Mouse (Mus musculus) forebrain, postnatal 0 days (tissue): ENCODE measurements around the gene Cnmd. TPM values are rescaled to one million over a fixed set of nuclear protein-coding genes. Genes with fewer than 3 reads are reported as not detected.

ENCODE experiments used
- ATAC-seq: fragments of 200-750 bp; cut with Nextera tagmentation; 2 replicates; pipeline ENCODE4 v1.8.0; 2017; ENCODE audit warnings: mild to moderate bottlenecking, moderate library complexity
- DNase-seq: peaks from one replicate; pipeline ENCODE4 v3.0.0-alpha.2; 2015
- H3K27ac ChIP-seq: fragments of 300-500 bp; sonication (generic); 2 replicates; pipeline ENCODE4 v1.5.1; 2014; ENCODE audit warnings: low read depth, mild to moderate bottlenecking, antibody characterized with exemption, low read length, moderate library complexity, mixed read lengths
- H3K27me3 ChIP-seq: fragments of 300-500 bp; sonication (generic); 2 replicates; pipeline ENCODE4 v1.6.1; 2014; ENCODE audit warnings: mild to moderate bottlenecking, low read length, mixed read lengths; ENCODE audit not compliant: insufficient read depth
- H3K36me3 ChIP-seq: fragments of 300-500 bp; sonication (generic); 2 replicates; pipeline ENCODE4 v1.6.1; 2014; ENCODE audit warnings: mild to moderate bottlenecking, moderate library complexity; ENCODE audit not compliant: insufficient read depth
- H3K4me1 ChIP-seq: fragments of 300-500 bp; sonication (generic); 2 replicates; pipeline ENCODE4 v1.6.1; 2014; ENCODE audit warnings: antibody characterized with exemption; ENCODE audit not compliant: insufficient read depth
- H3K4me2 ChIP-seq: fragments of 300-500 bp; sonication (generic); 2 replicates; pipeline ENCODE4 v1.6.1; 2014; ENCODE audit warnings: low read depth, mild to moderate bottlenecking, moderate library complexity
- H3K4me3 ChIP-seq: fragments of 300-500 bp; sonication (generic); 2 replicates; pipeline ENCODE4 v1.5.1; 2014; ENCODE audit warnings: low read depth, low read length, mixed read lengths
- H3K9ac ChIP-seq: fragments of 300-500 bp; sonication (generic); 2 replicates; pipeline ENCODE4 v1.6.1; 2014; ENCODE audit warnings: mild to moderate bottlenecking
- H3K9me3 ChIP-seq: fragments of 300-500 bp; sonication (generic); 2 replicates; pipeline ENCODE4 v1.6.1; 2016; ENCODE audit warnings: low read length
- CTCF ChIP-seq: sonication (generic); IDR thresholded peaks from 2 replicates; pipeline ENCODE4 v1.5.1; 2016; ENCODE audit warnings: antibody characterized with exemption, control low read depth, low read depth
- WGBS: fragments of 180-500 bp; shearing (Covaris S2); extraction: QIAGEN DNeasy Blood & Tissue Kit; methylation state at CpG from one replicate; pipeline ENCODE4 v1.1.7; 2014; 5-methylcytosine and 5-hydroxymethylcytosine counted together
- polyA plus RNA-seq: library from polyadenylated mRNA; unstranded; fragments of >200 nt; fragmentation: Nextera tagmentation; extraction: Ambion mirVana; gene quantifications from 2 replicates; pipeline ENCODE4 v1.2.1, GENCODE M21; 2015
- total RNA-seq: library from RNA; depleted of rRNA; stranded (reverse); fragments of >200 nt; gene quantifications from 2 replicates; pipeline ENCODE4 v1.2.3, GENCODE M21; 2014

The Cnmd gene
- total and polyA plus RNA-seq, 2 experiments from 2014 or later: 5.5 to 6.8 TPM

DNA sequence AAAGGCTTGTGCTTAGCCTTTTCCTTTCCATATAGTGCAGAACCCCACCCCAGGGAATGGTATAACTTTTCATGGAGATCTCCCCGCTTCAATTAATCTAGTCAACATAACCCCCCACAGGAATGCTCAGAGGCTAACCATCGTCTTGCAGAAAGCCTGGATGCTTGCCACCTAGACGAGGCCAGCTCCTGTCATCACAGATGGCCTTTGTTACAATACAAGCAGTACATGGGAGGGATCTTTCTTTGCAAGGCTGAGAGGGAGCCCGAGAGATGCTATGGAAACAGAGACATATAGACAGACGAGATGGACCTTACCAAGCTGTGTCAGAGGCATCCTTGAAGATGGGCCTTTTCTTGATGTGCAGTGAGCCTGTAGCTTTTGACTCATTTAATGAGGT is 18.7 kb upstream of the Cnmd start:
- H3K4me3 ChIP-seq: no peak overlapping the region
- WGBS: 45% methylated on average over 5 of the region's 5 CpGs
- H3K36me3 ChIP-seq: no peaks in the 10 kb centered on the region
- H3K9ac ChIP-seq: no peak overlapping the region
- no peak overlapping the region for H3K4me2 ChIP-seq
- no peak for DNase-seq
- no peak for TF ChIP-seq CTCF
- H3K27ac ChIP-seq: no peak overlapping the region
- no peaks in the 10 kb centered on the region for H3K9me3 ChIP-seq
- H3K4me1 ChIP-seq: no peaks in the 10 kb centered on the region
- H3K27me3 ChIP-seq: no peaks in the 10 kb centered on the region
- ATAC-seq: peak; percentile 68

DNA sequence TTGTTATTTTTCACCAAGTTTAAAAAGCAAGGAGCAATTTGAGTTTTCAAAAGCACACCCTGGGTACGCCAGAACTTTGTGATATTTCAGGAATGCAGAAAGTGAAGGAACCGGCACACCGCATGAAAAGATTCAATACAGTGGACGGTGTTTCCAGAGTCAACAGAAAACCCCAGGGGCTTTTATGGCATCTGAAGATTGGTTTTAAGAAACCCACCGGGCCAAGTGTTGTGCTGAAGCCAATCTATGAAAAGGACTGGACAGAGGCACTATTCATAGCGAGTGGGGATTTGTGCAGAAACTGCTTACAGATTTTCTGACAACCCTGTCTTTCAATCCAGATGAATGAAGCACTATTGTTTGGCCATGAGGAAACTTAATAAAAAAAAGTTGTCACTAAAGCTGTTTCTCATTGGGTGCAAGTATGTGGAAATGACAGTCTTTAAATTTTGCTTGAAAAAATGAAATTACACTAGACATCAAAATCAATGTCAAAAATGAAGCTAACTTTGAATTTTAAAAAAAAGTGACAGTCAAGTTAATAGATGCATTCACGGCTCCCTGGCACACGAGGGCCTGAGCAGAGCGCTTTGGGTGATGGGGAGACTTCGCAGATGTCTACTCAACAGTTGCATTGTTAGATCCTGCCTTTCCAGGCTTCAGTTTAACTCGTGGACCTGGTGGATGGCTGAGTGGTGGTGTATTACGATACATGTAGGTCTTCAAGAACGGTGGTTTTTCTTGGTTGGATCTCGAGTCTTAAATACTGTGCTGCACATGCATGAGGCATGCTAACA is 16.1 kb upstream of the Cnmd start:
- 27% methylated on average over 14 of the region's 14 CpGs for WGBS
- no peak for TF ChIP-seq CTCF
- H3K4me2 ChIP-seq: no peak overlapping the region
- no peak overlapping the region for H3K4me3 ChIP-seq
- no peak overlapping the region for H3K27ac ChIP-seq
- H3K9ac ChIP-seq: no peak overlapping the region
- DNase-seq (no peak), ATAC-seq (peak; percentile 61; the same call in 1 of the 2 replicates)
- H3K4me1 ChIP-seq: no peaks in the 10 kb centered on the region
- no peaks in the 10 kb centered on the region for H3K36me3 ChIP-seq
- H3K9me3 ChIP-seq: no peaks in the 10 kb centered on the region
- H3K27me3 ChIP-seq: no peaks in the 10 kb centered on the region

DNA sequence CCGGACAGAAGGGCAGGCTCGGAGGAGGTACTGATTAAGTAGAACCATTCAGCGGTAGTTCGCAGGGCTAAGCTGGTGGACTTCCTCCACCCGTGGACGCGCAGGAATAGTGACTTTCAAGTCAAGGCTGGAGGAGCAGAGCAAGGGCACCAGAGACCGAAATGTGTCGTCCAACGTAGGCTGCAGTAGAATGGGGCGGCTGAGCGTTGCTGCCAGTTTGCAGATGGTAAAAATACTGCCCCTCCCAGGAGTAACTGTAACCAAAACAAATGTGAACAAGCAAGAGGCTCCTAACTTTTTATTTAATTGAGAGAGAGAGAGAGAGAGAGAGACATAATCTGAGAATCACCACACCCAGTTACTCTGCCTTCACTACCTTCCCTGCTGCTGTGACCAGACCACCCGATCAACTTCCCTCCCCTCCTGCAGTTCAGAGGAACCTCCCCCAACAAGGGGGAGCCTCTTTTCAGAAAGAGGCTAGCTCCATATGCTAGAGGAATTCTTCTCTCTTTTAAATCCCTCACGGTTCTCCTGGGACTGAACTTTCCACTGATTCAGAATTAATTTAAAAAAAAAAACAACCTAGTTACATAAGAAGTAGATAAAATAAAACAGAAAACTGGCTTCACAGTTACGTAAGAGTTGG is 15.3 kb upstream of the Cnmd start:
- no peak for DNase-seq
- Histone ChIP-seq H3K9me3 (no peaks in the 10 kb centered on the region), H3K36me3 (no peaks in the 10 kb centered on the region), H3K4me1 (no peaks in the 10 kb centered on the region), H3K27me3 (no peaks in the 10 kb centered on the region), H3K9ac (no peak overlapping the region), H3K4me3 (no peak overlapping the region), H3K27ac (no peak overlapping the region; the same call in 1 of the 2 replicates), H3K4me2 (no peak overlapping the region)
- no peak for TF ChIP-seq CTCF
- ATAC-seq: no peak
- 44% methylated on average over 15 of the region's 15 CpGs for whole genome bisulfite sequencing

DNA sequence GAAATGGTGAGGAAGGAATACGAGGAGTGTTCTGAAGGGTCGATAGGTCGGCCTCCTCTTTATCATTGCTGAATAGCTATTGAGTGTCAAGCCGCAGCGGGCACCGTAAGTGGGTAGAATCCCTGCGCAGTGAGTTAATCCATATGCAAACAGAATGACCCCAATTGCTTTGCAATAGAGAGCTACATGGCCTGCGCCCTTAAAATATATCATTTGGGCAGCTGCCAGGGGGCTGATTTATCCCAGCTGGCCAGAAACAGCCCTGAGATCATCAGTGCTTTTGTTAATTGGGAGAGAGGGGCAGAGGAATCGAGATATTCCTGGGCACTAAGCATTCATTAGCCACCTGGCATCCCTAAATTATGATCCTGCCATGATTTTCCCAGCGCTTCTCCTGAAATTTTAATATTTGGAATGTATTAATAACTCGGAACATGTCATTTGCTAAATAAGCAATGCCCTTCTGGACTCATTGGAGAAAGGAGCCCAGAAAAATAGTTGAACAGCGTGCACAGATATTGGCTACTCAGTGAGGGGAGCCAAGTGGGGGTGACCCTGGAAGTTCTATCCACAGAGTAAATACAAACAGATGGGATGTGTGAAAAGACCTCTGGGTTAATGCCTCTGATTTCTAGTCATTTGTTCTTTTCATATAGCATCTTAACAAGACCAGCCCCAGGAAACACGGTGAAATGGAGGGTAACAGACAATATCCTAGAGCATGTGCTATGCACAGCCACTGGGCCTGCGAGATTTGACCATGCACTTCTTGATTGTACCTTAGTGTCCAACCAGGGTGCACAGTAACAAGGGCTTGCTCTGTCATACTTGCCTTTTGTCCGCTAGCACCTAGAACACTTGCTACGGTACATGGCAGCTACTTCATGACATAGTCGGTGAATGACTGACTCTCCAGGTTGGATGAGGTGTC is 11.4 kb upstream of the Cnmd start:
- no peak overlapping the region for H3K27ac ChIP-seq
- H3K27me3 ChIP-seq: no peaks in the 10 kb centered on the region
- no peak for TF ChIP-seq CTCF
- WGBS: 56% methylated on average over 17 of the region's 17 CpGs
- H3K9ac ChIP-seq: no peak overlapping the region
- DNase-seq (no peak), ATAC-seq (peak; percentile 20; the same call in 1 of the 2 replicates)
- no peaks in the 10 kb centered on the region for H3K9me3 ChIP-seq
- no peak overlapping the region for H3K4me3 ChIP-seq
- H3K4me1 ChIP-seq: no peaks in the 10 kb centered on the region
- H3K36me3 ChIP-seq: no peaks in the 10 kb centered on the region
- H3K4me2 ChIP-seq: no peak overlapping the region

DNA sequence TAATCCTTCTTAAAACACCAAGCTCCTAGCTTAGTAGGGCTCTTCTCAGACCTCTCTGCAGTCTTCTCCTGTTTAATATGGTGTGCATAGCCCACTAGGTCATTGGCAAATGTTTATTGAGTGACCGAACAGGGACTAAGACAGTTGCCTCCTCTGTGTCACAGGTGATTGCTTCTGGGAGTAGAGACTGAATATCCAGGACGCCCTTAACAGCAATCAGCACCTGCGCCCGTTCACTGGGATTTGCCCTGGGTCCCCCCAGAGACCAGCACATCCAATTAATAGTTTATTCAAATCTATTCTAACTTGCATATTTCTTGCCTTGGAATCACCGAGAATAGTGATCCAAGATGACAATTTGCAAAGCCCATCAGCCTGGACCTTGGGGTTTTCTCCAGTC is 10.6 kb upstream of the Cnmd start:
- WGBS: 85% methylated on average over 5 of the region's 5 CpGs
- TF ChIP-seq CTCF: no peak
- no peak for DNase-seq

DNA sequence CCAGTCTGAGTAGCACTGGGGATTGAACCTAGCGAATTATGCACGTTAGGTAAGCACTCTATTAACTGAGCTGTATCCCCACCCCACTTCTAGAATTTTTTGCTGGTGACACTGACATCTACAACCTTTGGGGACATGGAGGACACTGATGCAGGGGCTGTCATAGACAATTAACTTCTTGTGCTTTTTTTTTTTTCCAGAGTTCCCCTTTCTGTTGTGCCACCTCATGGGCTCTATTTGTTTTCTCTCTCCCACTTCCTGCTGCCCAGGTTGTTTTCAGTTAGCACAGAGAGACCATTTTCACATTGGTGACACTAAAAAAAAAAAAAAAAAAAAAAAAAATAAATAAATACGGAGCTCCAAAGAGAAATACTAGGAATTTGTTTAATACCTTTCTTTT is 9.0 kb upstream of the Cnmd start:
- ATAC-seq: no peak
- Histone ChIP-seq H3K27me3 (no peaks in the 10 kb centered on the region), H3K27ac (no peak overlapping the region), H3K9me3 (no peaks in the 10 kb centered on the region), H3K36me3 (no peaks in the 10 kb centered on the region), H3K4me3 (no peak overlapping the region), H3K4me1 (no peaks in the 10 kb centered on the region), H3K4me2 (no peak overlapping the region), H3K9ac (no peak overlapping the region)
- 90% methylated on average over 3 of the region's 3 CpGs for WGBS
- TF ChIP-seq CTCF: no peak
- no peak for DNase-seq

More for the DNA sequence above, 10.6 kb upstream of the Cnmd start:
- Histone ChIP-seq H3K36me3 (no peaks in the 10 kb centered on the region), H3K4me1 (no peaks in the 10 kb centered on the region), H3K9me3 (no peaks in the 10 kb centered on the region), H3K9ac (no peak overlapping the region), H3K4me2 (no peak overlapping the region), H3K4me3 (no peak overlapping the region), H3K27me3 (no peaks in the 10 kb centered on the region), H3K27ac (no peak overlapping the region)
- ATAC-seq: no peak
